Mouse (Mus musculus) gastrocnemius, adult 2 months (tissue): Measurements from ENCODE around the gene Krr1. TPM values are rescaled to one million over a fixed set of nuclear protein-coding genes. Genes with fewer than 3 reads are reported as not detected.
"Not testable (repeated sequence)": the region's sequence is repeated elsewhere in the genome, so short reads cannot be mapped to it uniquely, and the experiment has no call there.

Experiments
- DNase-seq: peaks from one replicate; pipeline ENCODE4 v3.0.0; 2022
- H3K27ac ChIP-seq: fragments of 200-600 bp; 2 replicates; pipeline ENCODE4 v1.8.1; 2022; ENCODE audit warnings: mild to moderate bottlenecking
- H3K4me3 ChIP-seq: fragments of 200-600 bp; 2 replicates; pipeline ENCODE4 v1.8.1; 2022; ENCODE audit warnings: mild to moderate bottlenecking, moderate library complexity
- CTCF ChIP-seq: fragments of 200-600 bp; IDR thresholded peaks from 2 replicates; pipeline ENCODE4 v1.8.1; 2022; ENCODE audit warnings: antibody characterized with exemption, mild to moderate bottlenecking, moderate library complexity
- intact Hi-C: fragments of 180-260 bp; cut with DNase I; formaldehyde crosslinking; loops from one replicate; pipeline ENCODE4 v1.15.1; 2025
- total RNA-seq, 2 experiments: library from RNA; stranded (reverse); gene quantifications; 2 replicates each; pipeline ENCODE4 v1.2.3; 2021

Gene Krr1
- total RNA-seq, 2 experiments from 2014 or later = 27.4 to 29.5 TPM

DNA sequence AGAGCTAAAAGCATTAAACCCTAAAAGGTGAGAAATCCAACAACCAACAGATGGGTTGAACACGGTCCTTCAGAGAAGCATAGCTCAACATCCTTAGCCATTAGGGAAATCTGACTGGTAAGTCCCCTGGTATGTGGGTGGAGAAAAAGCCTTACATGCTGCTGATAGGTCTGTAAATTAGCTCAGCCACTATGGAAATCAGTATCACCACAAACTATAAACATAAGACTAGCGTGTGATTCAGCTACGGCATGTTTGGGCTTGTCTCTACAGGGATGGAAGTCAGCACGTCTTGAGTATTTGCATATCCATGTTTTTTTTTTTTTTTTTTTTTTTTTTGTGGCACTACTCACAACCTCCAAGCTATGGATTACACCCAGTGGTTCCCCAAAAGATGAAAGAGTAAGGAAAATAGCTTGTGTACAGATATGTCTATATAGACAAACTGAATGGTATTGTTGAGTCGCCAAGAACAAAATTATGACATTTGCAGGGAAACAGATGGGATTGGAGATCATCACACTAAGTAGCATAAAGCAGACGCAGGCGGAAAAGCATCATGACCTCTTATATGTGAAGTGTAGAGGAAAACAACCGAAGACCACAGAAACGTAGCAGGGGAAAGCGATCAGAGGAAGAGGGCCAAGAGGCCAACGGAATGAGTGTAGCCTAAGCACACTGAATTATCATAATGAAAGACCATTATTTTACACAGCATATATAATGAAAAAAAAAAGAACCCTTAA lies 23.5 kb downstream of the Krr1 start:
- intact Hi-C loops = no loop called here
- no peak overlapping the region for H3K27ac ChIP-seq
- TF ChIP-seq CTCF = no peak
- no peak for DNase-seq
- no peak overlapping the region for H3K4me3 ChIP-seq

DNA sequence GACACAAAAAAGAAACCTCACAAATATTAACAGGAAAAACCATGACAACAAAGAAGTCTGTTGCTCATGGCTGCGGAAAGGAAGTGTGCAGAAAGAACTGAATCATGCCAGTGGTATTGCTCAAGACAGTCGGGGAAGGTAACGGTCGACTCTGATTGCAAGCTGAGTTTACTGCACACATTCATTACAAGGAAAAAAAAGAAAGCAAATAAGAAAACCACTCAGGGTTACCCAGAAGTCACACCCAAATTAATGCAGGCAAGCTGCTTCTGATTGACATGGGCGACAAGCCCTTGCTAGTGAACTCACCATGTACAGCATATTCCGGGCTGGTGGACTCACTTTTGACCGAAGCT lies 24.1 kb downstream of the Krr1 start:
- no peak for DNase-seq
- H3K27ac ChIP-seq = no peak overlapping the region
- H3K4me3 ChIP-seq = peak overlapping the region; percentile 45
- no peak for TF ChIP-seq CTCF
- intact Hi-C loops = no loop called here

DNA sequence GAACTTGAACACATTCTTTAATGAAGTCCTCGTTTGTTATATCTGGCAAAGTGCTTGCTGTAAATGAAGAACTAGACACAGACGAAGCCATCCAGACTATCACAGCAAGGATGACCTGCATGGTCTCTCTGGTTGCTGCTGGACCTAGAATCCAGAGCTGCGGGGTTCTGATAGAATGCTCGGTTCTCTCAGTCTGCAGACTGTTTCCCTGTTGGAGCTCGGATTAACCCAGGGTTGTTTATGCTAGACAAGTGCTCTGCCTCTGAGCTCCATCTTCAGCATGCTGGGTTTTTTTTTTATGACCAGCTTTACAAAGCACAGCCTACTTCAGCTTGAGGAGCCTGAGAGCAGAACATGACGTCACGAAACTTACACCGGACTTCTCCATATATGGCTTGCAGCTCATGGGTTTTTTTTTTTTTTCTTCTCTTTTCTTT lies 24.5 kb downstream of the Krr1 start:
- no peak for TF ChIP-seq CTCF
- Histone ChIP-seq H3K27ac (no peak overlapping the region), H3K4me3 (peak overlapping the region; percentile 45)
- intact Hi-C loops = no loop called here
- DNase-seq = no peak

- H3K27ac ChIP-seq = no peak overlapping the region
Observed at GRCm38 (mm10) chr10:111997671-111998070, 25.2 kb downstream of the Krr1 start.

GRCm38 (mm10) chr10:111999765-112000164 lies 27.3 kb downstream of the Krr1 start:
- no peak for TF ChIP-seq CTCF
- Histone ChIP-seq H3K27ac (no peak overlapping the region), H3K4me3 (no peak overlapping the region)
- no peak for DNase-seq
- intact Hi-C loops = no loop called here

More at GRCm38 (mm10) chr10:111997671-111998070, 25.2 kb downstream of the Krr1 start:
- intact Hi-C loops = no loop called here
- no peak overlapping the region for H3K4me3 ChIP-seq
- no peak for TF ChIP-seq CTCF
- DNase-seq = no peak

DNA sequence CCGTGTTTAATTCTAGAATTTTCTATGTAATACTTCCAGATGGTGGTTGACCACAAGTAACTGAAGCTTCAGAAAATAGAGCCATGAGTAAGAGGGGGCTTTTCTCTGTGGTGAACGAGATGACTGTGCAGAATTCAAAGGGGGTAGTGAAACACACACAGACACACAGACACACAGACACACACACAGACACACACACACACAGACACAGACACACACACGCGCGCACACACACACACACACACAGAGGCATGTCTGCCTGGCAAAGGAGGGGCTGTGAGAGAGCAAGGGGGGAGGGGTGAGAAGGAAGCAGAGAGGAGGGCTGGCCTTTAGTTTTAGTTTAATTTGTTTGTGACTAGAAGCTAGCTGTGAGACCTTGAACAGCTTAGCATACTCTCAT lies 28.1 kb downstream of the Krr1 start:
- H3K4me3 ChIP-seq = no peak overlapping the region
- no peak overlapping the region for H3K27ac ChIP-seq
- TF ChIP-seq CTCF = no peak
- intact Hi-C loops = no loop called here
- DNase-seq = no peak

DNA sequence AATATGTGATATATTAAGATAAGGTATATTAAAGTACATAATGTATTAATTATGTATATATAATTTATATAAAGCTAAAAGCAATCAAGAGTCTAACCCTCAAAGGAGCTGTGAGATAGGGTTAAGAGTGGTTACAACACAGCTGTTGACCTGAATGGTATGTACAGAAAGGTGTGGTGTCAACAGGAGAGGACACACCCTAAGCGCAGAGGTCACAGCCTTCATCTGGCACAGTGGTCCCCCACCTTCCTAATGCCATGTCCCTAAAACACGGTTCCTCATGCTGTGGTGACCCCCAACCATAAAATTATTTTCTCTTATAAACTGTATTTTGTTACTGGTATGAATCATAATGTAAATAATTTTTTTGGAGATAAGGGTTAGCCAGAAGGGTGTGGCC lies 28.9 kb downstream of the Krr1 start:
- TF ChIP-seq CTCF = no peak
- no peak overlapping the region for H3K27ac ChIP-seq
- H3K4me3 ChIP-seq = no peak overlapping the region
- intact Hi-C loops = no loop called here
- no peak for DNase-seq

GRCm38 (mm10) chr10:112001756-112002520 lies 29.5 kb downstream of the Krr1 start:
- Histone ChIP-seq H3K27ac (no peak overlapping the region), H3K4me3 (no peak overlapping the region)
- intact Hi-C loops = no loop called here
- no peak for DNase-seq
- TF ChIP-seq CTCF = no peak

- Histone ChIP-seq H3K27ac (no peak within 1 kb of the TSS), H3K4me3 (no peak within 1 kb of the TSS)
- intact Hi-C loops = no loop called here
- DNase-seq = no peak
- TF ChIP-seq CTCF = no peak
Observed at GRCm38 (mm10) chr10:112002544-112003215, 30.2 kb downstream of the Krr1 start, which contains the start of gene Glipr1. TSS of gene Glipr1 (minus strand) at chr10:112002631.

- not testable (repeated sequence) for H3K4me3 ChIP-seq, DNase-seq
Observed at GRCm38 (mm10) chr10:112009511-112009910, 37.0 kb downstream of the Krr1 start.

DNA sequence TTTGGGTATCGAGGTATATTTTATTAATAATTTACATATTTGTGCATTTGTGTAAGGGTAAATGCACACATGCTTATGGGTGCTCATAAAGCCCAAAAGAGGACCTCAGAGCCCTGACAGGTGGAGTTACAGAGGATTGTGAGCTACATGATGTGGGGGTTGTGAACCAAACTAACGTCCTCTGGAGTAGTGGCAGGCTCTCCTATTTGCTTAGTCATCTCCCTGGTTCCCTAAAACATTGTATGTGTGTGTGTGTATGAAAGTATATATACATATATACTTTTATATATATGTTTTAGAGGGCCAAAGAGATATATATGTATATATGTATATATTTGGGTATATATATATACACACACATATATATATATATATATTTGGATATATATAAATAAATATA lies 51.1 kb downstream of the Krr1 start:
- Histone ChIP-seq H3K4me3 (no peak overlapping the region), H3K27ac (no peak overlapping the region)
- DNase-seq = no peak
- intact Hi-C loops = no loop called here
- no peak for TF ChIP-seq CTCF

More at GRCm38 (mm10) chr10:112009511-112009910, 37.0 kb downstream of the Krr1 start:
- H3K27ac ChIP-seq, intact Hi-C loops: not testable (repeated sequence)

- DNase-seq, intact Hi-C loops, H3K4me3 ChIP-seq, H3K27ac ChIP-seq: not testable (repeated sequence)
Observed at GRCm38 (mm10) chr10:112028689-112029088, 56.2 kb downstream of the Krr1 start.

Other genes with a start within 250 kb of the Krr1 start
- gene Glipr1, start 30.0 kb downstream of the Krr1 start, total RNA-seq = under 1 TPM in 1 of 2 experiments, not detected in 1; 0.20 TPM
- gene Glipr1l1, start 87.5 kb downstream of the Krr1 start, total RNA-seq = not detected
- gene Glipr1l2, start 110.7 kb downstream of the Krr1 start, total RNA-seq = not detected
- not detected for gene Glipr1l3, start 187.7 kb downstream of the Krr1 start, total RNA-seq
- gene Caps2, start 191.0 kb downstream of the Krr1 start, total RNA-seq = not detected